Mouse (Mus musculus) brain, embryonic 14.5 days (tissue): ENCODE data around the gene Jtb.

Experiments
- CTCF ChIP-seq: fragments of 200-500 bp; IDR thresholded peaks from 2 replicates; pipeline ENCODE4 v1.5.1; 2012; ENCODE audit warnings: inconsistent platforms, mild to moderate bottlenecking, moderate library complexity, borderline replicate concordance; ENCODE audit not compliant: insufficient read depth, insufficient read length; ENCODE audit errors: extremely low read depth
- POLR2A ChIP-seq: fragments of 200-500 bp; IDR thresholded peaks from 2 replicates; pipeline ENCODE4 v1.6.1; 2012; ENCODE audit warnings: mild to moderate bottlenecking, inconsistent platforms, borderline replicate concordance; ENCODE audit not compliant: poor library complexity, insufficient read depth, insufficient read length, severe bottlenecking; ENCODE audit errors: extremely low read depth

- TF ChIP-seq POLR2A (no peak), CTCF (no peak)
Observed at GRCm38 (mm10) chr3:90256731-90257530, 25.5 kb downstream of the Jtb start.
